Mouse (Mus musculus) intestine, postnatal 0 days (tissue): Measurements from ENCODE around the gene Zswim1. TPM values are rescaled to one million over a fixed set of nuclear protein-coding genes. Genes with fewer than 3 reads are reported as not detected.
"Not testable (repeated sequence)": the region's sequence is repeated elsewhere in the genome, so short reads cannot be mapped to it uniquely, and the experiment has no call there.

Source experiments
- ATAC-seq: fragments of 200-750 bp; cut with Nextera tagmentation; 2 replicates; pipeline ENCODE4 v1.8.0; 2017; ENCODE audit warnings: mild to moderate bottlenecking, moderate TSS enrichment, moderate library complexity
- H3K27ac ChIP-seq: fragments of 300-500 bp; sonication (generic); 2 replicates; pipeline ENCODE4 v1.5.1; 2014; ENCODE audit warnings: mild to moderate bottlenecking, low read depth, low read length, moderate library complexity
- H3K27me3 ChIP-seq: fragments of 300-500 bp; sonication (generic); replicated peaks from 2 replicates; pipeline ENCODE4 v1.6.1; 2014; ENCODE audit warnings: low read length, mixed read lengths; ENCODE audit not compliant: control insufficient read depth, insufficient read depth
- H3K36me3 ChIP-seq: fragments of 300-500 bp; sonication (generic); 2 replicates; pipeline ENCODE4 v1.6.1; 2014; ENCODE audit warnings: mild to moderate bottlenecking, moderate library complexity; ENCODE audit not compliant: control insufficient read depth, insufficient read depth
- H3K4me1 ChIP-seq: fragments of 300-500 bp; sonication (generic); replicated peaks from 2 replicates; pipeline ENCODE4 v1.6.1; 2014; ENCODE audit warnings: antibody characterized with exemption, low read length, mixed read lengths; ENCODE audit not compliant: control insufficient read depth, insufficient read depth
- H3K4me2 ChIP-seq: fragments of 300-500 bp; sonication (generic); replicated peaks from 2 replicates; pipeline ENCODE4 v1.6.1; 2014; ENCODE audit warnings: low read depth, mild to moderate bottlenecking, moderate library complexity
- H3K4me3 ChIP-seq: fragments of 300-500 bp; sonication (generic); 2 replicates; pipeline ENCODE4 v1.5.1; 2014; ENCODE audit warnings: low read depth, low read length
- H3K9ac ChIP-seq: fragments of 300-500 bp; sonication (generic); 2 replicates; pipeline ENCODE4 v1.6.1; 2014; ENCODE audit warnings: mild to moderate bottlenecking, low read depth, low read length
- H3K9me3 ChIP-seq: fragments of 300-500 bp; sonication (generic); 2 replicates; pipeline ENCODE4 v1.6.1; 2016; ENCODE audit warnings: mixed run types; ENCODE audit not compliant: control insufficient read depth
- CTCF ChIP-seq: sonication (generic); IDR thresholded peaks from 2 replicates; pipeline ENCODE4 v1.5.1; 2016; ENCODE audit warnings: low read depth, mild to moderate bottlenecking, control low read depth, antibody characterized with exemption, moderate library complexity
- WGBS: fragments of 180-500 bp; shearing (Covaris S2); extraction: QIAGEN DNeasy Blood & Tissue Kit; methylation state at CpG from one replicate; pipeline ENCODE4 v1.1.7; 2014; 5-methylcytosine and 5-hydroxymethylcytosine counted together
- polyA plus RNA-seq: library from polyadenylated mRNA; unstranded; fragments of >200 nt; fragmentation: Nextera tagmentation; extraction: Ambion mirVana; gene quantifications from 2 replicates; pipeline ENCODE4 v1.2.1, GENCODE M21; 2015

Zswim1 gene
- polyA plus RNA-seq, 1 experiment from 2014 or later: 7.0 TPM

DNA sequence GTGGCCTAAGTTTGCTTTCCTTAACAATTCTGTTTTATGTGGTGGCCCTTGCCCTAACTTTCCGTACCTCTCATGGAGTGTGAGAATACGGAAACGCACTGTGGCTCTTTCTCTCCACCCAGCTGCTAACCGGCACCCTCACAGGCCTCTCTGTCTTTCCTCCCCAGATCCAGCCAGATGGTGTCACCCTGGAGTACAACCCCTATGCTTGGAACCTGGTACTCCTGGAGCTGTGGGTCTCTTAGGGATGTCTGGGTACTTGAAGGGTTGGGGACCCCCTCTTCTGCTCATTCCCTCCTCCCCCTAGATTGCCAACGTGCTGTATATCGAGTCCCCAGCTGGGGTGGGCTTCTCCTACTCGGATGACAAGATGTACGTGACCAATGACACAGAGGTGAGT is 12.0 kb downstream of the Zswim1 start:
- H3K36me3 ChIP-seq: peaks cover 34% of the 10 kb centered on the region
- peak overlapping the region; percentile 57 for H3K4me3 ChIP-seq
- 39% methylated on average over 8 of the region's 8 CpGs for WGBS
- H3K9me3 ChIP-seq: no peaks in the 10 kb centered on the region
- H3K27me3 ChIP-seq: no peaks in the 10 kb centered on the region
- no peak for ATAC-seq
- H3K27ac ChIP-seq: peak overlapping the region; percentile 83
- peak overlapping the region; percentile 92 for H3K4me2 ChIP-seq
- peak; percentile 49 for TF ChIP-seq CTCF
- peak overlapping the region; percentile 61 for H3K9ac ChIP-seq
- 0 out of 2 replicates have a peak, but pooled peaks cover 3% of the 10 kb centered on the region for H3K4me1 ChIP-seq

DNA sequence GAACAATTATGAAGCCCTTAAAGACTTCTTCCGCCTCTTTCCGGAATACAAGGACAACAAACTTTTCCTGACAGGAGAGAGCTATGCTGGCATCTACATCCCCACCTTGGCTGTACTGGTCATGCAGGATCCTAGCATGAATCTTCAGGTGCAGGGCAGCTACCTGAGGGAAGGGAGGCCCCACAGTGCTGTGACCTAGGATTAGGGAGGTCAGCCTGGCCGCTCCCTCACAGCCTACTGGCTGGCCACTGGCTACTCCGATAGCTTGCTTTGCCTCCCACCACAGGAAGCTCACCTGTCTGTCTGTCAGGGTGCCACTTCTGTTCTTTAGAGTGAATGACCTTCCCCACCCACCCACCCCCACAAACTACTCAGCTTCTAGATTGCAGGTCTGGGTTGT is 12.7 kb downstream of the Zswim1 start:
- TF ChIP-seq CTCF: no peak
- H3K36me3 ChIP-seq: peaks cover 40% of the 10 kb centered on the region
- H3K27me3 ChIP-seq: no peaks in the 10 kb centered on the region
- no peak overlapping the region for H3K27ac ChIP-seq
- no peak for ATAC-seq
- WGBS: 78% methylated on average over 4 of the region's 4 CpGs
- peak overlapping the region; percentile 92 for H3K4me2 ChIP-seq
- H3K9ac ChIP-seq: peak overlapping the region; percentile 61; the same call in 1 of the 2 replicates
- no peaks in the 10 kb centered on the region for H3K9me3 ChIP-seq
- 0 out of 2 replicates have a peak, but pooled peaks cover 3% of the 10 kb centered on the region for H3K4me1 ChIP-seq
- H3K4me3 ChIP-seq: peak overlapping the region; percentile 57

DNA sequence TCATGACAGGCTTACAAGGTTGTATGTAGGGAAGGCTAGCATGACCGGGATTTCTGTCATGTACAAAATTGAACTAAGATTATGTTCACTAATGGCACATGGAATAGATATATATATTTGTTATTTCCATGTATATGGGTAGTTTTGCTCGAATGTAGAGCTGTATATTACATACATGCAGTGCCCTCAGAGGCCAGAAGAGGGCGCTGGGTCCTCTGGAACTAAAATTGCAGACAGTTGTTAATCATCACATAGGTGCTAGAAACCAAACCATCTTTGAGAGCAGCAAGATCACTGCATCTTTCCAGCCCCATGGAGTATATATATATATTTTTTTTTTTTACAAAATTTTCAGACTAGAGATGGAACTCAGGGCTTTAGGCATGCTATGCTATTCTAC is 23.3 kb downstream of the Zswim1 start:
- Histone ChIP-seq H3K27me3 (no peaks in the 10 kb centered on the region), H3K4me3 (no peak overlapping the region), H3K9me3 (no peaks in the 10 kb centered on the region), H3K9ac (no peak overlapping the region), H3K4me2 (no peak overlapping the region), H3K4me1 (no peaks in the 10 kb centered on the region), H3K36me3 (no peaks in the 10 kb centered on the region; the same call in 1 of the 2 replicates), H3K27ac (no peak overlapping the region)
- TF ChIP-seq CTCF: peak; percentile 61
- ATAC-seq: no peak
- WGBS: 53% methylated on average over 3 of the region's 3 CpGs

DNA sequence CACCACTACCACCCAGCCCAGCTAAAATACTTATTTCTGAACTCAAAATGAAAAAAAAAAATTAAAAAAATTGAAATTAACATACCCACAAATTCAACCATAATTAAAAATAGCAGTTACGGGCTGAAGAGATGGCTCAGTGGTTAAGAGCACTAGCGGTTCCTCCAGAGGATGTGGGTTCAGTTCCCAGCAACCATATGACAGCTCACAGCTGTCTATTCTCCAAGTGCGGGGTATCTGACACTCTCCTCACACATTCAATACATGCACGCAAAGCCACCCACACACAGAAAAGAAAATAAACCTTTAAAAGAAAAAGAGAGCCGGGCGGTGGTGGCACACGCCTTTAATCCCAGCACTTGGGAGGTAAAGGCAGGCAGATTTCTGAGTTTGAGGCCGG is 27.6 kb downstream of the Zswim1 start:
- 84% methylated on average over 8 of the region's 8 CpGs for WGBS
- Histone ChIP-seq H3K27me3 (0 out of 2 replicates have a peak, but pooled peaks cover 8% of the 10 kb centered on the region), H3K4me2 (no peak overlapping the region), H3K4me3 (no peak overlapping the region), H3K9ac (no peak overlapping the region), H3K4me1 (no peaks in the 10 kb centered on the region), H3K27ac (no peak overlapping the region), H3K9me3 (no peaks in the 10 kb centered on the region), H3K36me3 (no peaks in the 10 kb centered on the region; the same call in 1 of the 2 replicates)
- TF ChIP-seq CTCF: no peak
- no peak for ATAC-seq

DNA sequence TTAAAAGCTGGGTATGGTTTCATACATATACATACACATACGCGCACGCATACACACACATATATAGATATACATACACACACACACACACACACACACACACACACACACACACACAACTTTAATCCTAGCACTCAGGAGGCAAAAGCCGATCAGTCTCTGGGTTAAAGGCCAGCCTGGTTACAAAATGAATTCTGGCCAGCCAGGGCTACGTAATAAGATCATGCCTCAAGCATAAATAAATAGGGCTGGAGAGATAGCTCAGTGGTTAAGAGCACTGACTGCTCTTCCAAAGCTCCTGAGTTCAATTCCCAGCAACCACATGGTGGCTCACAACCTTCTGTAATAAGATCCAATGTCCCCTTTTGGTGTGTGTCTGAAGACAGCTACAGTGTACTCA is 33.1 kb downstream of the Zswim1 start:
- WGBS: 72% methylated on average over 5 of the region's 5 CpGs
- not testable (repeated sequence) for H3K27ac ChIP-seq, H3K4me2 ChIP-seq

DNA sequence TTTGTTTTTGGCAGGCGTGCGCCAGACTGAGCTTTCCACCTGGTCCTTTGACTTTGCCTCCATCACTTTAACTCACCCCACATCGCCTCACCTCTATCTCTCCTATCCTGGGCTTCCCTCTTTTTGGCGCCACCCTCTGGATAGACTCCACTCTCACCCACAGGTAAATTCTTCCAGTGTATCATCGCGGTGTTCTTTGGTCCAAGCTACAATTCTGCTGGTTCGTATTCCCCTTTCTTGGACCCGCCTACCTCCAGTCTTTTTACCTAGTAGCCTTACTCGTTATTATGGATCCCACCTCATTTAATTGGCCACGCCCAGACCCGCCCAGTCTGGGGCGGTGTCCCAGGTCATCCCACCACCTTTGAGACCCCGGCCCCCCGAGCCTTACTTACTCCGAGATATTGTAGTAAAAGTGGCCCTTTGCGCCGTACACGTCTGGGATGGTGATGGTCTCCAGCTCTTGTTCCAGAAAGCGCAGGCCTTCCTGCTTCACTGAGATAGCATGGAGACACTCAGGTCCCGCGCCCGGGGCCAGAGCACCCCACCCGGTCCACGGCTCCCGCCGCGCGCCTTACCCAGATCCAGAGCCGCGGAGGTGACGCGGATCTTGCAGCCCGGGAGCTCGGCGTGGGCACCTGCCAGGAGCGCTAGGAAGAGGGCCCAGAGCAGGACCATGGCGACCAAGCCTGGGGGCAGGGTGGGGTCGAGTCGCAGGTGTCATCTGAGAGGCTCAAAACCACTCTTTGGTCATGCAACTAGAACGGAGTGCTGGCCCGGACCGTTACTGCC is 34.0 kb downstream of the Zswim1 start:
- Histone ChIP-seq H3K36me3 (no peaks in the 10 kb centered on the region), H3K4me3 (peak overlapping the region; percentile 51), H3K4me2 (peak overlapping the region; percentile 81), H3K9me3 (no peaks in the 10 kb centered on the region), H3K4me1 (peaks cover 9% of the 10 kb centered on the region; the same call in 1 of the 2 replicates), H3K9ac (peak overlapping the region; percentile 48), H3K27me3 (peaks cover 28% of the 10 kb centered on the region), H3K27ac (no peak overlapping the region)
- 2% methylated on average over 42 of the region's 42 CpGs for WGBS
- ATAC-seq: 0 out of 2 replicates have a peak, but pooled peaks have one; percentile 6
- TF ChIP-seq CTCF: peak; percentile 34

More for the DNA sequence above, 33.1 kb downstream of the Zswim1 start:
- H3K4me3 ChIP-seq, ATAC-seq, H3K9me3 ChIP-seq, H3K36me3 ChIP-seq, H3K9ac ChIP-seq, H3K4me1 ChIP-seq: not testable (repeated sequence)
- peaks cover 28% of the 10 kb centered on the region for H3K27me3 ChIP-seq
